Mouse (Mus musculus) cerebellum, adult 11-12 months (tissue): ENCODE results near the gene Taf5l.
A peak's percentile ranks its signal among the peaks of the same experiment; 100 is the strongest.
"Not testable (repeated sequence)": the region's sequence is repeated elsewhere in the genome, so short reads cannot be mapped to it uniquely, and the experiment has no call there.

Experiments used
- DNase-seq: peaks from one replicate; pipeline ENCODE4 v3.0.0; 2022

The Taf5l gene

GRCm38 (mm10) chr8:124011989-124012586 lies 9.1 kb downstream of the Taf5l start:
- DNase-seq = no peak

GRCm38 (mm10) chr8:124011580-124011979 lies 9.6 kb downstream of the Taf5l start:
- no peak for DNase-seq

DNA sequence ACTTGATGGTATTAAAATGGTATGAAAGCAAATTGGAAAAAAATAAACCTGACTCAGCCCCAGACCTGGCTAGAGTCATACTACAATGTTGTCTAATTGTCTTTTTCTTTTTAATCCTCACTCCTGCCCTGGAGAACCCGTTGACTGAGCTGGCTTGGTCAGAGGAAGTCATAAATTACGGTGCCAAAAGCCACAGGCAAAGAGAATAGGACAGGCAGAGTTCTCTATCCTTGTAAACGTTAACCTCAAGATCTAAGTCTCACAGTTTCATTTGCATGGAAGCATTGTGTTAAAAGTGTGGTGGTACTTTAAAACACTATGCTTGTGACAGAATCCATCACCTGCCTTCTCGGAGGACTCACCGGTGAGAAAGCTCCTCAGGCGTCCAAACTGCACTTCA lies 13.4 kb downstream of the Taf5l start:
- DNase-seq = no peak

GRCm38 (mm10) chr8:124002546-124003108 lies 18.6 kb downstream of the Taf5l start:
- no peak for DNase-seq

DNA sequence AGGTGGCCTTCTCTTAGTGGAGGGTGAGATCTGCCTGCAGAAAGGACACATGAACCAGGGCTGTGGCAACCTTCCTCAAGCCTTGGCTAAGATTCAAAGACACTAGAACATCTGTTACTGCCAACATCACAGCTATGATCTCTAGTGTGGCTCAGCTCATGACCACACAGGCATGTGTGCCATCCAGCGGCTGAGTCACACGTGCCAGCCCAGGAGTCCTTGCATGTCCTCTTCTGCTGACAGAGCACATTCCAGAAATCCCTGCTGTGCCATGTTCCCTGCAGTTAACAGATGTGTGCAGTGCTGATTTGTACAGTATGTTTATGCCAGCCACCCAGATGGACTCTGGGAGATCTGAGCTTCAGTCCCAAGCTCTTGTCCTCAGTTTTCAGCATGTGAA lies 21.6 kb downstream of the Taf5l start:
- no peak for DNase-seq

GRCm38 (mm10) chr8:123993997-123994396 lies 27.2 kb downstream of the Taf5l start:
- no peak for DNase-seq

DNA sequence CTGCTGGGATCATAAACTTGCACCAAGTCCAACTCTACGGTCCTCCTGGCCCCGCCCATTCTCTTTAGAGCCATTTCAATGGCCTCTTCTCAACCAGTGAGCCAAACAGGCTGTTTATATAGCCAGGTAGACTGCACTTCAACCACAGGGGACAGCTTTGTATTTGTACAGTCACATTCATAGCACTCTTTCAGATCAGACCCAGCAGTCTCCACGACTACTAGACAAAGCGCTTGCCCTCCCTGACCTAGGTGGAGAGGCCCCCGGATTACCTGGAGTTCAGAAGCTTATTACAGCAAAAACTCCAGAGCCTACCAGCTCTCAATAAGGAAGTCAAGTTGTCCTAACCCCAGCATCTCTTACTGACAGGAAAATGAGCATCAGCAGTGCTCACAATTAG lies 27.6 kb downstream of the Taf5l start:
- no peak for DNase-seq

- no peak for DNase-seq
Measured at GRCm38 (mm10) chr8:123992587-123992986, 28.6 kb downstream of the Taf5l start.

- no peak for DNase-seq
Measured at GRCm38 (mm10) chr8:123990277-123991049, 30.7 kb downstream of the Taf5l start.

- no peak for DNase-seq
Measured at GRCm38 (mm10) chr8:123989128-123989527, 32.1 kb downstream of the Taf5l start.

DNA sequence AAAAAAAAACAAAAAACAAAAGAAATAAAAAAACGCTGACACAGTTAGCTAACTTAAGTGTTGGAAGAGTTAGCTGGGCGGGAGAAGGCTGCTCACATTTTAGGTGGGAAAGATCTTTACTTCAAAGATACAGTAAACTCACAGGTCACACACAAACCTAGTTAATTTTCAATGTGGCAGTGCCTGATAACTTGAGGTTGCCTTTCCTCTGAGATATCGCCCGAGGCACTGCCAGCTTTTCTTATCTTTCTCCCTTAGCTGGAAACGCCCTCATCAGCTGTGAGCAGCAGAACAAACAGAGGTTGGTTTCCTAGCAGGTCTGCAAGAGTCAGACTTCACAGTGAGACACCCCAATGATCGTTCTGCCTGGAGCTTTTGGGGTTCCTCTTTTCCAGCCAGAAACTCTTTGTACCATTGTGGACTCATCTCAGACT lies 32.6 kb downstream of the Taf5l start:
- DNase-seq = no peak

GRCm38 (mm10) chr8:123982826-123983400 lies 38.3 kb downstream of the Taf5l start, which contains the start of gene Abcb10:
Gene Abcb10 (minus strand): TSS chr8:123983122.
- DNase-seq = peak; percentile 91

DNA sequence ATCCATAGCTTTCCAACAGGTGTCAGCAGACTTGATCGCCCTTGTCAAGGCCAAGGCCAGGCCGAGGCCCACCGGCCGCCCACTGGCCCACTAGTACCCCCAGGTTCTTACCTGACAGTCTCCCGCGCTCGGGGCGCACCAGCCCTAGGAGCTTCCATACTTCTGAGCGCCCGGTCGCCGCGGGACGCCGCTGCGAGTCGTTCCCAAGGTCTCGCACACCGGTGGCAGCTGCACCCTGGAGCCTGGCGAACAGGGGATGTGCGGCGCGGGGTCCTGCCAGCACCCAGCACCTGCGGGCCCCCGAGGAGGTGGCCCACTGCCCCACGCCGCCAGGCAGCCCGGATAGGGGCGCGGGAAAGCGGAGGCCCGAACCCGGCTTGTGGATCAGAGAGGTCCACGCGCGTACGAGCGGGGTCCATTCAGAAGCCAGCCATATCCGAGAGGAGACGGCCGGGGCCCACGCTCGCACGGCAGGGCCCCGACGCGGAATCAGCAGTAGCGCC lies 38.9 kb downstream of the Taf5l start:
- DNase-seq = peak; percentile 63

- no peak for DNase-seq
Measured at GRCm38 (mm10) chr8:123981674-123982073, 39.5 kb downstream of the Taf5l start.

DNA sequence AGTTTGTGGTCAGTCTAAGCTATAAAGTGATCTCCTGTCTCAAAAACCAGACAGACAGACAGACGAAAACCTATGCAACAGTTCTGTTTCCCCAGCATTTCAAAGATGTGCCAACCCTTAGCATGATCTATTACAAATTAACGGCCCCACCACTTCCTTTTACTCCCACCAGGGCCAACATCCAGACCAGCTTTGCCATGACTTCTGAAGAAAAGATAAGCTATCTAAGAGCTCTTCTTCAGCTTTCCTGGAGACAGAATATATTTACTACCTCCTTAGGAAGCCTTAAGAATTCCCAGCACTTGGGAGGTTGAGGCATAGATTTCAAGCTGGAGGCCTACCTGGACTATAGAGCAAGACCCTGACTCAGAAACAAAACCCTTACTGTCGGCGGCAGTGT lies 41.0 kb downstream of the Taf5l start:
- no peak for DNase-seq

DNA sequence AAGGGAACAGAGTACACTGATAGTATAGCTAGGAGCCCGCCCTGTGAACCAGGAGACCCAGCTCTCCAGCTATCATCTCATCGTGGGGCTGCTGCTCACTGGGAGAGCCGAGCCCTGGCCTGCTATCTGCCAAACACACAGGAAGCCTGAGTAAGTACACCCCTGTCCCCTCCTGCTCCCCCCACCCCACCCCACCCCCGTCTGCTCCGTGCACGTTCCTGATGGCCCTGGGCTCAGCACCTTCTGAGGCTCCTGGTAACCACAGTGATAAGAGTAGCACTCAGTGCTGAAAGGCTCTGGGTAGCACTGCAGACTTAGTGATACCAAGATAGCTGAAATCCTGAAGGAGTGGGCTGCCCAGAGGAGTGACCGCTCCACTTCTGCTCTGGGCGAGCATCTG lies 42.3 kb downstream of the Taf5l start:
- no peak for DNase-seq

DNA sequence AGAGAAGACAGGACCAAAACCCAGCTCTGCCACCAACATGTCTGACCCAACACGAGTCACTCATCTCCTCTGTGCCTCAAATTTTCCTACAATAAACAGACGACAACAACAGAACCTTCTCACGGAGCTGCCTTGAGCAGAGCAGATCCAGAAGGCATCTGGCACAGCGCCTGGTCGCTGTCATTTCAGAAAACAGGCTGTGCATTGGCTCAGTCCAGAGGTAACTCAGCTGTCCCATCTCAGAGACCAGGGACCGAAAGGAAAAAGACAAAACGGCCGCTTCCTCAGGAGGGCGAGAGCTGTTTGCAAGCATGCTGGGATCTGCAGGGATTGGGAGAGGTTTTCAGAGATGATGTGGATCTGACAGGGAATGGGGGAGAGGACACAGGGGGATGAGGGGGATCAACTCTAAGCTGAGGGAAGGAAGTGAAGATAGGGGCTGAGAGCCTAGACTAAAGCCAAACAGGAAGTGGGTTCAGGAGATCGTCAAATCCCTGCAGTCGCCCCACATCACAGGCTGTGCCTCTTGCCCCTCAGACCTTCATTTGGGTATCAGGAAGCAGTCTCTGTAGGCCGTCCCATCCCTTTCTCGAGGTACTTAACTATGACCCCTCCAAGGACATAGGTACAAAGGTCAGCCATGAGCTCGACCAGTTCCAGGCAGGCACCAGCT lies 42.9 kb downstream of the Taf5l start:
- peak; percentile 42 for DNase-seq

GRCm38 (mm10) chr8:123977499-123977898 lies 43.7 kb downstream of the Taf5l start:
- DNase-seq = no peak

DNA sequence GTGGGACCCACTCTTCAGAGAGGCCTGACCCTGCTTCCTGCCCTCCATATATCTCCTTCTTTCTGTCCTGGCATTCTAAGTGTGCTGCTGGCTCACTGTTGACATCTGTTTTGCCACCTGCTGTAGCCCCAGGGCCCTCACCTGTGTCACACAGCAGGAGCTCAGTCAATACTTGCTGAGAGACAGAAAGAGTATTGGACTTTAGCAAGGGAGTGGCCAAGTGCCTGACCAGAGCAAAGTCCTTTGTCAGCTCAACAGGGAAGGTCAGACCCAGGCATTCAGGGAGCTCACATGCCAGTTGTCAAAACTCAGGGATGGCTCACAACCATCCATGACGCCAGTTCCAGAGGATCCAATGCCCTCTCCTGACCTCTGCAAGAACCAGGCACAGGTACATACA lies 47.7 kb downstream of the Taf5l start:
- no peak for DNase-seq

- DNase-seq = no peak
Measured at GRCm38 (mm10) chr8:123966896-123967295, 54.3 kb downstream of the Taf5l start.

DNA sequence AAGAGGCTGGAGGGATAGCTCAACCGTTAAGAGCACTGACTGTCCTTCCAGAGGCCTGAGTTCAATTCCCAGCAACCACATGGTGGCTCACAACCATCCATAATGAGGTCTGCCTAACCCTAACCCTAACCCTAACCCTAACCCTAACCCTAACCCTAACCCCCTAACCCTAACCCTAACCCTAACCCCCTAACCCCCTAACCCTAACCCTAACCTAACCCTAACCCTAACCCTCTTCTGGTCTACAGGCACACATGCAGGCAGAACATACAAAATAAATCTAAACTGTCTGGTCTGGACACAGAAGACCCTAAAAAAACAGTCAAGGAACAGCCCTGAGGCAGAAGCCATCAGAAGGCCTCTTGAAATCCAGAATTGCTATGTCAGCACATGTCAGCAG lies 59.8 kb downstream of the Taf5l start:
- DNase-seq = no peak

DNA sequence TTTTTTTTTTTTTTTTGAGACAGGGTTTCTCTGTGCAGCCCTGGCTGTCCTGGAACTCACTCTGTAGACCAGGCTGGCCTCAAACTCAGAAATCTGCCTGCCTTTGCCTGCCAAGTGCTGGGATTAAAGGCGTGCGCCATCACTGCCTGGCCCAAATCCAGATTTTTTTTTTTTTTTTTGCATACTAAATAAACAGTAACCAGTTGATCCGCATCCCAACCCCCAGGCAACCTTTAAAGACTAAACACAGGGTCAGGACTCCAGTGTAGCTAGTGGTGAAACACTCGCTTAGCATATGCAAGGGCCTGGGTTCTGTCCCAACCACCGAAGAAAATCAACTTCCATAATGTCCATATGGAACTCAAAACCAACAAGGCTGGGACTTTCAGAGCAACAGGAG lies 60.6 kb downstream of the Taf5l start:
- DNase-seq = not testable (repeated sequence)

DNA sequence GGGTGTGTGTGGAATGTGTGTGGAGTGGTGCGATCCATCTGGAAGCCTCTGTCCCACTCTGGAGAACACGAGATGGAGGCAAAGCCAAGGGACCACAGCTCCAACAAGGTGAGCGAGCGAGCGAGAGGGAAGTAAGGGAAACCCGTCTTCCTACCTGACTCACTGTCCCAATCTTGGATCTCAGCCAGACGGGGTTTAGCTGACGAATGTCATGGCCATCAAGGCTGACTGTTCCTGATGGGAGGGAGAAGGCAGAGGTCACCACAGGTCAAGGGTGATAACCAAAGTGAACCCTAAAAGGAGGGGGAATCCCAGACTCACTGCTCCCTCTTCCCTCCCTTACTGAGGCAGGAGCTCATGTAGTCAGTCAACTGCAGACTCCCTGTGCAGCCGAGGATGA lies 61.1 kb downstream of the Taf5l start:
- DNase-seq = no peak
